Mouse (Mus musculus) erythroblast, embryonic 14.5 days (primary cell): ENCODE data around the gene Scnn1a. TPM values are rescaled to one million over a fixed set of nuclear protein-coding genes. Genes with fewer than 3 reads are reported as not detected.

Experiments used
- H3K27me3 ChIP-seq: 2 replicates; pipeline ENCODE4 v1.6.1; 2012; ENCODE audit warnings: inconsistent platforms; ENCODE audit not compliant: control insufficient read depth
- H3K36me3 ChIP-seq: 2 replicates; pipeline ENCODE4 v1.6.1; 2012; ENCODE audit warnings: mild to moderate bottlenecking, inconsistent platforms; ENCODE audit not compliant: control insufficient read depth
- H3K4me1 ChIP-seq: 2 replicates; pipeline ENCODE4 v1.6.1; 2012; ENCODE audit warnings: inconsistent platforms; ENCODE audit not compliant: control insufficient read depth
- H3K4me3 ChIP-seq: replicated peaks from 2 replicates; pipeline ENCODE3; 2012; ENCODE audit warnings: moderate library complexity, mild to moderate bottlenecking, inconsistent platforms
- H3K9me3 ChIP-seq: 2 replicates; pipeline ENCODE4 v1.6.1; 2012; ENCODE audit warnings: low read length, inconsistent platforms, mixed read lengths; ENCODE audit not compliant: control insufficient read depth
- GATA1 ChIP-seq: IDR thresholded peaks from 2 replicates; pipeline ENCODE4 v1.6.1; 2012; ENCODE audit warnings: low read length, inconsistent platforms, mixed read lengths
- TAL1 ChIP-seq: IDR thresholded peaks from 3 replicates; pipeline ENCODE4 v1.6.1; 2012; ENCODE audit warnings: low read length, inconsistent platforms, mixed read lengths
- polyA plus RNA-seq: library from polyadenylated mRNA; stranded (reverse); fragments of >175 nt; gene quantifications from 2 replicates; pipeline ENCODE4 v1.2.3, GENCODE M21; 2012

Gene Scnn1a
- polyA plus RNA-seq, 1 experiment, result 0.01 TPM

- peaks cover 5% of the 10 kb centered on the region for H3K4me1 ChIP-seq
- H3K36me3 ChIP-seq, result no peaks in the 10 kb centered on the region
- TF ChIP-seq GATA1, result no peak
- no peak for TF ChIP-seq TAL1
- peak overlapping the region; percentile 45 for H3K4me3 ChIP-seq
- H3K27me3 ChIP-seq, result peaks cover 9% of the 10 kb centered on the region
- H3K9me3 ChIP-seq, result no peaks in the 10 kb centered on the region
Observed at GRCm38 (mm10) chr6:125330626-125331326, 10.3 kb downstream of the Scnn1a start.

GRCm38 (mm10) chr6:125333112-125333899, 12.8 kb downstream of the Scnn1a start:
- H3K9me3 ChIP-seq, result no peaks in the 10 kb centered on the region
- no peak overlapping the region for H3K4me3 ChIP-seq
- peaks cover 9% of the 10 kb centered on the region for H3K27me3 ChIP-seq
- no peak for TF ChIP-seq TAL1
- no peak for TF ChIP-seq GATA1
- no peaks in the 10 kb centered on the region for H3K36me3 ChIP-seq
- peaks cover 5% of the 10 kb centered on the region for H3K4me1 ChIP-seq

- Histone ChIP-seq H3K4me1 (peaks cover 5% of the 10 kb centered on the region), H3K27me3 (peaks cover 9% of the 10 kb centered on the region), H3K4me3 (no peak overlapping the region), H3K9me3 (no peaks in the 10 kb centered on the region), H3K36me3 (no peaks in the 10 kb centered on the region)
- no peak for TF ChIP-seq TAL1
- TF ChIP-seq GATA1, result no peak
Observed at GRCm38 (mm10) chr6:125334356-125334755, 13.9 kb downstream of the Scnn1a start.

DNA sequence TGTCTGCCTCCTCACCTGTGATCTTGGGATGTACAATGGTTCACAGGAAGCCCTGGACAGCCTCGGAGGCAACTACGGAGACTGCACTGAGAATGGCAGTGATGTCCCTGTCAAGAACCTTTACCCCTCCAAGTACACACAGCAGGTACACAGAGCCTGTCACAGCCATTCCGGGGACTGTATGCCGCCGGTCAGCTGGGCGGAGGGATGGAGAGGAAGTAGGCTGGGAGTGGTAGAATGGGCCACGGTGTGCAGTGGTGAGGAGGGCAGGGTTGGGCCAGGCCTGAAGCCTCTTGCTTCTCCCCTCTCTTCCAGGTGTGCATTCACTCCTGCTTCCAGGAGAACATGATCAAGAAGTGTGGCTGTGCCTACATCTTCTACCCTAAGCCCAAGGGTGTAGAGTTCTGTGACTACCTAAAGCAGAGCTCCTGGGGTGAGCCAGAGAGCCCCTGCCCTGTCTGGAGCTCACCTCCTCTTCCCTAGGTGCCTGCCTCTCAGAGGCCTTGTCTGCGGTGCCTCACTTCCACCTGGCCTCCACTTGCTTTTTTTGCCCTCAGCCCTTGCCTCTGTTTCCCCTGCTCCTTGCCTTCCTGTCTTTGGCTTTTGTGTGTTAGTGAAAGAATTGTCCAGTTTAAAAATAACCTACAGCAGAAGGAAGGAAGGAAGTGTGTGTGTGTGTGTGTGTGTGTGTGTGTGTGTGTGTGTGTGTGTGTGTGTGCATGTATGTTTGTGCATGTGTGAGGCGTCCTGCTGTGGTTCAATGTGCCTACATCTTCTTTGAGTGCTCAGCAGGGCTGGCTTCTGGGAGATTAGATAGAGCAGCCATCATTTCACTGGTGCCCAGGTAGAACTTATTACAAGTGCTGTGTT, 18.6 kb downstream of the Scnn1a start:
- Histone ChIP-seq H3K27me3 (no peaks in the 10 kb centered on the region), H3K36me3 (no peaks in the 10 kb centered on the region)
- TF ChIP-seq GATA1, result no peak
- no peak for TF ChIP-seq TAL1

GRCm38 (mm10) chr6:125340244-125340643, 19.8 kb downstream of the Scnn1a start:
- H3K9me3 ChIP-seq, result no peaks in the 10 kb centered on the region
- H3K4me1 ChIP-seq, result no peaks in the 10 kb centered on the region
- H3K36me3 ChIP-seq, result no peaks in the 10 kb centered on the region
- no peak for TF ChIP-seq GATA1
- no peak for TF ChIP-seq TAL1
- no peak overlapping the region for H3K4me3 ChIP-seq
- H3K27me3 ChIP-seq, result no peaks in the 10 kb centered on the region

More for the DNA sequence above, 18.6 kb downstream of the Scnn1a start:
- Histone ChIP-seq H3K4me1 (no peaks in the 10 kb centered on the region), H3K4me3 (no peak overlapping the region), H3K9me3 (no peaks in the 10 kb centered on the region)

GRCm38 (mm10) chr6:125342198-125342597, 21.7 kb downstream of the Scnn1a start:
- no peaks in the 10 kb centered on the region for H3K9me3 ChIP-seq
- no peak for TF ChIP-seq TAL1
- TF ChIP-seq GATA1, result no peak
- H3K27me3 ChIP-seq, result no peaks in the 10 kb centered on the region
- no peaks in the 10 kb centered on the region for H3K4me1 ChIP-seq
- H3K36me3 ChIP-seq, result no peaks in the 10 kb centered on the region
- no peak overlapping the region for H3K4me3 ChIP-seq

DNA sequence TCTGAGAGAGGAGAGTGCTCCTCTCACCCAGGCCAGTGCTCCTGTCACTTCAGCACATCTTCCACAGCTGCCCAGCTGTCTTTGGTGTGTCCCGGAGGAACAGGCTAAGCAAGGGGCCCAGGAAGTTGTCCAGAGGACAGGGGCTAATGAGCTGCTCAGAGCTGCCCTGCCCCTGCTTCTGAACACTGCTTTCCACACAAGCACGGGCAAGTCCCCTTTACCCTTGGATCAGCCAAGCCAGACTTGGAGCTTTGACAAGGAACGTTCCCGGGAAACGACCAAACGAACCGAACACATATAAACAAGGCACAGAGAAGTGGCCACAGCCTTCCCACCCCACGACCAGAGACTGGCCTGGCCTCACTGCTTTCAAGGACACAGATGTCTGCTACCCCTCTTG, 23.6 kb downstream of the Scnn1a start:
- Histone ChIP-seq H3K4me1 (peaks cover 4% of the 10 kb centered on the region), H3K36me3 (no peaks in the 10 kb centered on the region), H3K4me3 (no peak overlapping the region), H3K27me3 (peaks cover 10% of the 10 kb centered on the region), H3K9me3 (no peaks in the 10 kb centered on the region)
- no peak for TF ChIP-seq TAL1
- no peak for TF ChIP-seq GATA1

- Histone ChIP-seq H3K9me3 (no peaks in the 10 kb centered on the region), H3K4me3 (no peak overlapping the region), H3K27me3 (peaks cover 17% of the 10 kb centered on the region), H3K4me1 (peaks cover 11% of the 10 kb centered on the region), H3K36me3 (no peaks in the 10 kb centered on the region)
- TF ChIP-seq TAL1, result no peak
- no peak for TF ChIP-seq GATA1
Observed at GRCm38 (mm10) chr6:125344866-125345265, 24.4 kb downstream of the Scnn1a start.
